Comparison of ENCODE assay signal across 12 mouse cellular contexts in the genomic region with DNA sequence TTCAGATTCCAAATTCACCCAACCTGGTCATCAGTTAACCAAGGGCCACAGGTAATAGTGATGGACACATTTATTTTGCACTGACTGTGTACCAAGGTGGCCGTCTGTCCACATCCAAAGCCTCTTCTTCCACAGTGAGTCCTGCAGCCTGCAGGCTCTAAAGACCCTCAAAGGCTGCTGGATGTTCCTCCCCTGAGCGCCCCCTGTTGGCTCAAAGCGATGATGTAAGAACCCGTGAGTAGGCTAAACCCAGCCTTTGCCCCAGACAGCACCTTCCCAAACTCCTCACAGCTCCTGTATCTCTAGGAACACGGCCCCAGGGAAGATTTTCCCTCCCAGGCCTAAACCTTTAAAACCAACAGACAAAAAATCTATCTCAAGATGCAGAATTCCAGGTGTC. TPM values are rescaled to one million over a fixed set of nuclear protein-coding genes. Genes with fewer than 3 reads are reported as not detected.
DNase-seq lines count a peak whose midpoint lies in the region; TF ChIP-seq lines count a peak whose summit lies in the region.
"Had no signal": no experiment of that assay in that cellular context is flagged by ENCODE, and none has a peak within 500 bp of the region (broad histone marks: within the 10 kb centered on the region; RNA-seq: fewer than 3 reads in every experiment).

No protein-coding gene starts in this region.

- no peak overlapping the region for H3K4me3 ChIP-seq in lung, adult 2 months (replicated peaks; ENCODE audit: extremely low read depth, low read depth, low read length)

- peak; percentile 59 for TF ChIP-seq CTCF in lung, adult 2 months (IDR thresholded peaks at IDR 0.05; ENCODE audit: insufficient read depth, low read length)

- DNase-seq in cerebellum, postnatal 10 days = peak; percentile 31 to 38
- DNase-seq in cerebellum, adult 18-20 months = no peak
- DNase-seq in lung, adult 2 months = no peak
- DNase-seq in lung, postnatal 25 days (ENCODE audit: low spot score) = no peak
- DNase-seq in embryo, embryonic 10 days (ENCODE audit: low spot score) = peak; percentile 60
- peak; percentile 27 for DNase-seq in retina, postnatal 7 days (ENCODE audit: low read depth, low spot score)
- DNase-seq in left cerebral cortex, adult 11 months (ENCODE audit: low spot score) = no peak
- no peak for DNase-seq in layer of hippocampus, postnatal 36 days
- DNase-seq: cerebellum, adult 11-12 months had no signal

- H3K4me1 ChIP-seq in lung, adult 2 months (ENCODE audit: control insufficient read depth, insufficient read depth, low read length) = peaks cover 2% of the 10 kb centered on the region; the same call in 1 of the 2 replicates

- no peak for TF ChIP-seq POLR2A in lung, adult 2 months (IDR thresholded peaks at IDR 0.05; ENCODE audit: borderline replicate concordance, extremely low read depth, low read depth, low read length)

- 34% methylated on average over 5 of the region's 5 CpGs for whole genome bisulfite sequencing in lung, adult 2 months

RNA-seq across cellular contexts. Expression of a gene that starts 5.9 kb away (rescaled TPM):
- 27.3 and 30.4 TPM in 2 replicates for polyA plus RNA-seq in lung, adult 2 months (2012; rRNA removed)
- not detected for total RNA-seq in layer of hippocampus, postnatal 36 days (2021)
- polyA plus RNA-seq: C2C12 had no signal

RNA-seq across cellular contexts. Expression of a gene that starts 6.3 kb away (rescaled TPM):
- 1.1 and 4.2 TPM in 2 replicates for polyA plus RNA-seq in lung, adult 2 months (2012; rRNA removed)
- total RNA-seq in layer of hippocampus, postnatal 36 days (2021) = not detected

RNA-seq across cellular contexts. Expression of a gene that starts 28.5 kb away (rescaled TPM):
- 294 and 318 TPM in 2 replicates for polyA plus RNA-seq in lung, adult 2 months (2012; rRNA removed)
- total RNA-seq in layer of hippocampus, postnatal 36 days (2021) = 1 to 10 TPM; 2.3 to 2.8 TPM
- polyA plus RNA-seq: C2C12 had no signal

RNA-seq across cellular contexts. Expression of a gene that starts 44.8 kb away (rescaled TPM):
- 25.7 and 45.9 TPM in 2 replicates for polyA plus RNA-seq in lung, adult 2 months (2012; rRNA removed)
- total RNA-seq in layer of hippocampus, postnatal 36 days (2021) = under 1 TPM in 1 of 2 experiments, not detected in 1; 0.33 TPM
- polyA plus RNA-seq: C2C12 had no signal

RNA-seq across cellular contexts. Expression of a gene that starts 57.7 kb away (rescaled TPM):
- polyA plus RNA-seq in lung, adult 2 months (2012; rRNA removed) = 0.19 and 0.28 TPM in 2 replicates
- total RNA-seq in layer of hippocampus, postnatal 36 days (2021) = not detected
- total RNA-seq: gastrocnemius, adult 8-10 months had no signal
- polyA plus RNA-seq: C2C12; kidney, embryonic 16.5 days had no signal

Comparison
In these comparisons a context has a peak if more than half of its experiments do, and no peak if none do; other contexts are left out.
1. DNase-seq: peak in cerebellum, postnatal 10 days (2 of 2), embryo, embryonic 10 days (single experiment) and retina, postnatal 7 days (single experiment); none in cerebellum, adult 18-20 months (0 of 2), lung, adult 2 months (single experiment), lung, postnatal 25 days (single experiment), left cerebral cortex, adult 11 months (single experiment) and layer of hippocampus, postnatal 36 days (0 of 2).